Mouse (Mus musculus) mature B cell (primary cell): ENCODE measurements around the gene Crip2.

ENCODE experiments used
- in situ Hi-C: fragments of 300-500 bp; cut with MboI; formaldehyde crosslinking; loops from 2 replicates; pipeline ENCODE4 v1.14.3; 2019

The Crip2 gene

DNA sequence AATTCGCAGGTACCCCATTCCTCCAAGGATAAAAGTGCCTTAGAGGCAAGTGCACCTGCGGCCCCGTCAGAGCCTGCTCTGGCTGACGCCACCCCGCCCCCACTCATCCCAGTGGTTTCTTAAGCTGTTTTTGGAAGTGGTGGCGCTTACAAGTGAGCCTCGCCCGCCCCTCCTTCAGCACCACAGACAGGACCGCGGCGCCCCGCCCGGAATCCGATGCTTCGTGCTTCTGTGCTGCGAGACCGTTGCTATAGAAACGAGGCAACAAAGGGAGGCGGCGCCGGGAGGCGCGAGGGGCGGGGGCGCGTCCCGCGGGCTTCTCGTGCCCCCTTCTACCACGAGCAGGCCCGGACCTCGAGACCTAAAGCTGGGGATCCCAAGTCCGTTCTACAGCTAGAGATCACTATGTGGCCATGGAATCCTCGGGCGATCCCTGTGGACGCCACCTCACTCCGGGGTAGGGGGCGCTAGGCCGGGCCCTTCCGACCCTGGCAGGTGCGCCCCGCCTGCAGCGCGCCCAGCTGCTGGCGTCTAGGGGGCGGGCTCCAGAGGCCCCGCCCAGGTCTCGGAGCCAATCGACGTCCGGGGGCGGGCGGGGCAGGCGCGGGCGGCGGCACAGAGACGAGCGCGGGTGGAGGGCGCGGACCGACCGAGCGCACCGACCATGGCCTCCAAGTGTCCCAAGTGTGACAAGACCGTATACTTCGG, at the start of gene Crip2:
Gene Crip2 (plus strand): TSS at position 329 of the 708 bp plus-strand sequence.
- in situ Hi-C loops: no loop called here

DNA sequence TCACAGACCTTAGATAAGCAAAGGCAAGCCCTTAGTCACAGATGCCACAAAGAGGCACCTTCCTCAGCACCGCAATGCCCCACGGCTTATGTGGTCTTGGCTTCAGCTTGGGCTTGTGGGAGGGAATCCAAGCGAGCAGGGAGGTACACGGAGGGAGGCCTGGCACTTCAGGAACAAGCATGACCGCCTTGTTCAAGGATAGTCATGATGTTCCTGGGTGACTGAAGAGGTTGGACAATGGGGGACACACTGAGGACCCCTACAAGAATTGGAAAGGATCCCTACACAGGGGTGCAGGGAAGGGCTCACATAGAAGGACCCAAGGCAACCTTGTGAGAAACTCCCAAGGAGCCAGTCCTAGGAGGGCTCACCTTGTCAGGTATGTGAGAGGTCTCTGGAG, 43.0 kb upstream of the Crip2 start:
- in situ Hi-C loops: no loop called here

GRCm38 (mm10) chr12:113097749-113098281, 42.2 kb upstream of the Crip2 start, which contains the start of gene Mta1:
Mta1 (plus strand) TSS chr12:113098278.
- in situ Hi-C loops: no loop called here

- in situ Hi-C loops: no loop called here
These were observed 41.4 kb upstream of the Crip2 start for GRCm38 (mm10) chr12:113098530-113099151.

DNA sequence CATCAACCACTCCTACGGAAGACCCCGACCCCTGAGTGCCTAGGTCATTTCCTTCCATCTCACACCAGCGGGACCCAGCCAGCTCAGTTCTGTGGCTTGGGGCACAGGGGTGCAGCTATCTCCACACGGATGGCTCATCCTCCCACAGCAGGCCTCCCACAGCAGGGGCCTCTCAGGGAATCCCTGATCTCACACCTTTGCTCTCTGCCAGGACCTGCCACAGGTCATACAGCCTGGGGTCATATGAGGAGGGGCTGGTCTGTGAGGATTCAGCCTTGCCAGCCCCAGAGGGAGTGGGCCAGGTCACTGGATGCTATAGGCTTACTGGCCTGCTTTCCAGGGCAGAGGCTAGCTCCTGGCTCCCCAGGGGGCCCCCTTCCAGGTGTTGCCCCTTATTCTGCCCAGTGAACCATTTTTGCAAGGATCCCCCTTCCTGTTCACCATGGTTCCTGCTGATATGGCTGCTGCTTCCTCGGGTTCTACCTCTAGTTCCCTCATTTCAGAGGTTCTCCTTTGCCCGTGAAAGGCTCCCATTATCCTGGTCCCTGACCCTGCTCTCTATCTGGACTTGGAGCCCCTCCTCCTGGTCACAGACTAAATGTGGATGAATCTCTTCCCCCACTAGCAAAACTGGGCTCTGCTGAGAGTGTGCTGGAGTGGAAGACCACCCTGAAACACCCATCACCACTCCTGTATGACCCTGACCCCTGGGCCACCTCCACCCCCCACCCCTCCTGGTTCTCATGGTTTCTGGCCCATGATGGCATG, 40.4 kb upstream of the Crip2 start:
- in situ Hi-C loops: no loop called here

DNA sequence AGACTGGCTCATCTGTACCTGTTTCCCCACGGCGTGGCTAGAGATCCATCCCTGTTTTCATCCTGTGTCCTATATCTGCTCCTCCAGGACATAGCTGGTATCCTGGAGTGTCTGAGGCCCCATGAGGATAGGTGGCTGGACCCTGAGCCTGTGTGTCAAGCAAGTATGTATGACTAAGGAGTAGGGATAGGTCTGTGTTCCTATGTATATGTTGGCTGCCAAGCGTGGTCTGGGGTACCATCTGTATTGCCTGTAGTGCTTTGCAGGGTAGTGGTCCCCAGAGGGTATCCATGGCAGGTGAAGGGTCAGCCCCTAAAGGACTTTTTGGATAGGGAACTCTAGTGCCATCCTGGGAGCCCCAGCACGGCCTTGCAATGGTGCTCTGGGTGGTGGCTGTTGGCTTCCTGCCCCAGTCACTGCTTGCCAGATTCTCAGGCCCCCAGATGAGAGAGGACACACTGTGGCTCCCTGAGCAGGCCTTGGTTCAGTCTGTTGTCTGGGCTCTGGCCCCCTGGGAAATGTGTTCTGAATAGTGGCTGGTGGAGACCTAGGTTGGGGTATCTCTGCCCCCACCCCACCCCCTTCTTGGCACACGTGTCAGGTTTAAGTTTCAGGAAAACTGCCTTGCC, 39.5 kb upstream of the Crip2 start:
- in situ Hi-C loops: no loop called here

DNA sequence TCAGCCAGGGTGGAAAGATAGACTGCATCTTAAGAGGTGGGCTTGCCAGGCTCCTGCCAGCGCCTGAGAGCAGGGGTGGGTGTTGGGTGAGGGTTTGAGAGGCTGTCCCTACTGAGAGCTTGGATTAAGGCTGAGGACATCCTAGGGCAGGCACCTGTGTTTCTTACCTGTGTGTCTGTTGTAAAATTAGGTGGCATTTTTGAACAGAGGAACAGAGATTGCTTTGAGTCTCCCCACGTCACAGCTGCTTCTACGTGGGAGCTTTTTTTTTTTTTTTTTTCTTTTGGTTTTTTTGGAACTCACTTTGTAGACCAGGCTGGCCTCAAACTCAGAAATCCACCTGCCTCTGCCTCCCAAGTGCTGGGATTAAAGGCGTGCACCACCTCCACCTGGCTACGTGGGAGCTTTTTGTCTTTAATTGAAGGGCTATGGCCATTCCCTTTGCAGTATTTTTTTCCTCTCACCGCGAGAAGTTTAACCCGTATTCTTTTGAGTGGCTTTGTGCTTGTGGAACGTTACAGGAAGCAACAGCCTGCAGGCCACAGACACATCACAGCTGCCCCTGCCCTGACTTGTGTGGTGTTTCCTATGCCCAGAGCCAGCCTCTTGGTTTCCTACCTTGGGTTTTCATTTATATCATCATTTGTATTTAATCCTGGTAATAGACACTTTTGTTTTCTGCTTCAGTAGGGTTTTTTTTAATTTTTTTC, 38.6 kb upstream of the Crip2 start:
- in situ Hi-C loops: no loop called here

DNA sequence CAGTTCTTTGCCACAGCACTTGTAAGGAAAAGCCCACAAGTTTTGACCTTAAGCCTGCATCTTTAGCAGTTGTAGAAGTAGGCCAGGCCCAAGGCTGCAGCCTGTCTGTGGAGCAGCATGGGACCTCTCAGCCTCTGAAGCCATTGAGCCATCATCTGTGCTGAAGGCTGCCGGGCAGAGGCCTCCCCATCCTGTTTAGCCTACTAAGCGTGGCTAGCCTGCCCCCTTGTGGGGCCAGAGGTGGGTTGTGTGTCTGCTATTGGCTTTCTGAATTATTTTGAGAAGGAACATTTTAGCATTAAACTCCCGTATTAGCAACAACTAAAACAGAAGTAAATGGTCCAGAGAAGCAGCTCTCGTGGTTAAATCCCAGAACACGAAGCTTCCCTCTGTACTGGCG, 37.6 kb upstream of the Crip2 start:
- in situ Hi-C loops: no loop called here

DNA sequence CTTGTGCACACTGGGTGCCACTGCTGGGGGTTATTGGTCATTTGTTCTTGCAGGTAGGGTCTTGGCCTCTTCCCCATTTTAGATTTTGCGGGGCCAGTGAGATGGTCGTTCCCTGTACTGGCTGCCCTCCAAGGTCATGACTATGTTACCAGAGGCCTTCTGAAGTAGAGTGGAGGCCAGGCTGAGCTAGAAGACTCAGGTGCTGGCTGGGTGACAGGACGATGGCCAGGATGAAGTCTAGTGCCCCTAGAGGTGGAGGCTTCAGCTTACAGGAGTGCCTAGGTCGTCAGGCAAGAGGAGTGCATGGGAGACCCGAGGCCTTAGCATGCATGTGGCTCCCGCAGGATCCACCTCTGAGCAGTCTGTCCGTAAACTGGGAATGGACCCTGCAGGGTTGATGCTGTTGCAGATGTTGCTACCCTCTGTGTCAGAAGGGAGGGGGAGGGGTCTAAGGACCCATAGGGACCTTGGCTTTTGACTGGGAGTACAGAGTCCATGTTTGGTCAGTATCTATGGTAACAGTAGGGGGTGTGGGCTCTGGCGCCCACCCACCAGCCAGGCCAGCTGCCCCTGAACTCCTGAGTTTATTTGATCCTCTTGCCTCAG, 36.1 kb upstream of the Crip2 start:
- in situ Hi-C loops: no loop called here

DNA sequence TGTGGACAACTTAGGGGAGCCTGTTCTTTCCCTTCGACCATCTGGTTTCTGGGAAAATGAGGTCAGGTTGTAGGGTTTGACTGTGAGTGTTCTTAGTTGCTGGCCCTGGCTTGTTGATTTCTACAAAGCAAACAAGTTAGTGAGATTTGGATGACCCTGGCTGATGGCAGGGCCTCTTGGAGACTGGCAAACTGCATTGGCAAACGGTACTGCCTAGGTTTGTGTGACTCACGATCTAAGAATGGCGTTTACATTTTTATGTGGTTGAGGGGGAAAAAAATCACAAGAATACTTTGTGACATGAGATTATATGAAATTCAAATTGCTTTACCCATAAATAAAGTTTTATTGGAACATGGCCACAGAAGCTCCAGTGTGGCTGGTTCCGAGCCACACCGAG, 33.6 kb upstream of the Crip2 start:
- in situ Hi-C loops: no loop called here

DNA sequence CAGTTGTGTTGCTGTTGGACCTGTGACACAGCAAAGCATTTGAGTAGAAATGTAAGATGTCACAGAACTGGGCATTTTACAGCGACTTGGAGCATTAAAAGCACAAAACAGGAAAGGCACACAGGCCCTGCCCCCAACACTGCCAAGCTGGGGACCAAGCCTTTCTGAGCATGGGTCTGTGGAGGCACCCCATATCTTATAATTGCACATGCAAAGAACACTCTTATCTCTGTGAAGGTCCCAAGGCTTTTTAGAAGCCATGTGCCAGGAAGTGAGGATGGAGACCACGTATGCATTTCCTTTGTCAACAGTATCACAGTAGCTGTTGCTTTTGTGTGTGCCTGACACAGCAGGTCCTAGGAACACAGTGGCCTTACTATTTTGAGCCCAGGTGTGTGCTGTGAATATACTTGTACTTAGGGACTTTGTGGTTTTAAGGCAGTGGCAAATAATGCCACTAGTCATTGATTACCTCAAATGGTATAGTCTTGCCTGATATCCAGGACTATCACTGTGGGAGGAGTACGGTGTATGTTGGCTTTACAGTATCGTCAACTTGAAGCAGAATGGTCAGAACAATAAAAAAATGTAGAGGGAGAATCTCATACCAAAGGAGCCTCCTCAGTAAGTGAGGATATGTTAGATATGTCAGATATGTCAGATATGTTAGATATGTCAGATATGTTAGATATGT, 32.5 kb upstream of the Crip2 start:
- in situ Hi-C loops: no loop called here

DNA sequence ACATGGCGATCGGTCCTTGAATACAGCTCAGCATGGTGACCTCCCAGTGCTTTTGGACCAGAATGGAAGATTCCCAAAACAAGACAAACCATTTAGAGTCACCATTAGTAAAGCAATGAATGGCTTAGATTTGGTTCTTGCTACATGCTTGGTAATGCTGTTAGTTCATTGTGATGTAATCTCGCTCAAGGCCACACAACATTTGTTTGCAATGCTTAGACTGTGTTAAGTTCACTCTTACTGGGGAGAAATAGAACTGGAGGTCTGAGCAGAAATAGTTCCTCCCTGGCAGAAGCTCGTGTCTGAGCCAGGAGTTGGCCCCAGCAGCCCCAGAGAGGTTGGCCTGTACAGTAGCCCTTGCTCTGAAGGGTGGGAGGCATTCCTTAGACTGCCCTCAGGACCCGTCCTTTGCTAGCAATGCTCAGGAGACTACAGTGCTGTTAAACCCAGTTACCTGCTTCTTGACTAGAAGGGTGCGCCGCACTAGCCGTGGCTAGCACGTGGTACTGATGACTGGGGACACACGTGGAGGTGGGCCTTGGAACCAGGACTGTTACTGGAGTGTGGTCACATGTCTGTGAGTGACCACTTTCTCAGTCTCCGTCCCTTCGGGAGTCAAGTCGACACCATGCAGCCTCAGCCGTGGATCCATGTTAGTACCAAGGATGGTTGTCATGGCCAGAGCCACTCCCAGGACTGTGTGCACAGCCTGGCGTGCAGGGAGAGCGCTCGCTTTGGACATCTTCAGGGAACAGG, 31.3 kb upstream of the Crip2 start:
- in situ Hi-C loops: no loop called here

GRCm38 (mm10) chr12:113109801-113110200, 30.2 kb upstream of the Crip2 start:
- in situ Hi-C loops: no loop called here

DNA sequence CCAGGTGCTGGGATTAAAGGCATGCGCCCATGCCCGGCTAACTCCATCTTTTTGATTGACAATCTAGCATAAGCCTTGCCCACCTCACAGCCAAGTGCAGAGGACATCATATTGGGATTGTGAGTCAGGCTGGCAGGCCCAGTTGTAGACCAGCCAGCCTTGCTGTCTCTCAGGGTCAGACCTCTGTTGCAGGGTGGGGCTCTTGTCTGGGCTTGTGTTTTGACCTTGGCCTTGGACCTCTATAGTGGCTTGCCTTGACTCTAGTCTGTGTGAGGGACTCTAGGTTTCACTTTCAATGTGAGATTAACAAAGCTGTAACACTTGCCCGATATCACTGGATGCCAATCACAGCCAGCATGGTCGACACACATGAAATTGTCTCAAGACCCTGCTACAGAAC, 25.9 kb upstream of the Crip2 start:
- in situ Hi-C loops: no loop called here

DNA sequence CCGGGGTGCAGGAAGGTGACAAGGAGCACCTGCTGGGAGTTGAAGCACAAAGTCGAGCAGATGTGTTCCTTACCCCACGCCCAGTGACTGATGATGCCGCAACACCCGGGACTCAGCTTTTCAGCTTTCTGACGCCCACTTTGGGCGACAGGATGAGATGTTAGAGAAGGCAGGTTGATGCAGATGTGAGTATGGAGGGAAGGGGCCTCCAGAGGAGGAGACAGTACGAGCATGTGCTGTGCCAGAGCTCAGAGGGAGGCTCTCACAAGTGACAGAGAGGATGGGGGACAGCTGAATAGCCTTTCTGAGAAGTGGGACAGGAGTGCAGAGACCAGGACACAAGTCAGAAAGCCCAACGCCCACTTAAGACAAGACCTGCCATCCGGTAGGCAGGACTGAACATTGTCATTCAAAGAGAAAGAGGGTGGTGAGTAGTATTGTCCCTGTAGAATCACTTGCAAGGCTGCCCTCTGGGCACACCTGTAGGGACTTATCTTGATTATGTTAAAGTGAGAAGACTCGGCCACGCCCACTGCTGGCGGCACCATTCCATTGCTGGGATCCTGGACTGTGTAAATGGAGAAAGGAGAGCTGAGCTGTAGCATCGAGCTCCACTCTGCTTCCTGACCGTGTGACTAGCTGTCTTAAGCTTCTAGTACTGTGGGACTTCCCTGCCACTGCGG, 25.0 kb upstream of the Crip2 start:
- in situ Hi-C loops: no loop called here

DNA sequence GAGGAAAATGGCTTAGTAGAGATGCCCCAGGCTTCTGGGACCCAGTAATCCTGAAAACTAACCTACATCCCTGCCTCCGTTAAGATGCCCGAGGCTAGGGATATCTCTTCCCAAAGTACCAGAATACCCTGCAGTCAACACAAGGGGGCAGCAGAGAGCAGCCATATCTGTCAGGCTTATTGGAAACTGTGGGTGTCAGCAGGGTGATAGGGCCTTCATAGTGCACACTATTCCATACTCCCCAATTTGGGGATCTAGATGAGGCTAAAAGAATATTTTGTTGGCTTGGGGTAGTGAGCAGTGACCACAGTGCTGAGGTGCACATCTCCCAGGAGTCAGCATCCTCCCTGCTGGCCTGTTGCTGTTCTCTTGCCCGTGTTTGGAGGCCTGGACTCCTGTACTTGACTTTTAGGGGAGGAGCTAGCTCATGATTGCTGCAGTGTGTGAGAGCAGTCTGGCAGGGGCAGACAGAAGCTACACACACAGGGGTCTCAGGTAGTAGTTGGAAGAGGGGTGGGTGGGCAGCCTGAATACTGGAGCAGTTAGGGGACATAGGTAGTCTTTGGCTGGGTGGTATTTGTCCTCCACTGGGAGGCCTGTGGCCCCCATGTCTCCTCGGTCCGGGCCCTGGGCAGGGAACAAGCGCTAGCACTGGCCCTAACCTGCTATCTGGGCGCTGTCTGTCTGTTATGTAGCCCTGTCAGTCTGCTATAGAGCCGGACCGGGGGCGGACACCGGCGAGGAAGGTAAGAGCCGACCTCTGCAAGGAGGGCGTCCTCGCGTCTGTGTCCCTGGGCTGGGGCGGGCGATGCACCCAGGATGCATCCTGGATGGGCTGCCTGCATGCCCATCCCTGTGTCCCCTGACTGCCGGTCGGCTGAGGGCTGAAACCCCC, 20.3 kb upstream of the Crip2 start:
- in situ Hi-C loops: no loop called here

DNA sequence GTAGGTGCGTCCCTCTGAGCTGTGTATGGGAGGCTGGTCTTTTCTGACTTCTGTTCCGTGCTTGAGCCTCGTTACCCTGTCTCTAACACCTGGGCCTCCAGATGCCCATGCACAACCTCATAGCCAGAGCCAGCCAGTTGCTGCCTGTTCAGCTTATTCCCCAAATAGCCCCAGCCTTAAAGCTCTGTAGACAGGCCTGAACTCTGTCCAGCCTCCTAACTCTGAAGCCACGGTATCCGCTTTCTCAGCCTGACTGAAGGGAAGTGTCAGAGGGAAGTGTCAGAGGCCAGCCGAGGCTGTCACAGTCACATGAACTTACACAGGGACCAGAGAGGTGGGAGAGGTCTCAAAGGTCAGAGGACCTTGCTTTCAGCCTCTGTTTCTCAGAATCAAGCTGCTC, 15.3 kb upstream of the Crip2 start:
- in situ Hi-C loops: no loop called here

DNA sequence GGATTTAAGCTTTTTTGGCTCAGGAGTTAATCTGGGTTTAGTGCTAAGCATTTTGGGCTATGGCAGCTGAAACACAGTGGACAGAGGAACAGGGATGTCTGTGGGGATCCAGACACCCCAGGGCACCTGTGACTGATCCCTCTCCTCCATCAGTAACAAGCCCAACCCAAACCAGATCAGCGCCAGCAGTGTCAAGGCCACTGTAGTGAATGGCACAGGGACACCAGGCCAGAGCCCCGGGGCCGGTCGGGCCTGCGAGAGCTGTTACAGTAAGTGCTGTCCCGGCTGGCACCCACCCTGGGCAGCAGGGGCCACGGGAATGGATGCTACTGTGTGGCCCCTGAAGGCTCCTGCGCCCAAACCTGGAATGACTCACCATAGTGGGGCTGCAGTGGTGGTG, 9.3 kb upstream of the Crip2 start:
- in situ Hi-C loops: no loop called here
